Mouse (Mus musculus) kidney, embryonic 16.5 days (tissue): ENCODE results near the gene Tnrc6a. TPM values are rescaled to one million over a fixed set of nuclear protein-coding genes. Genes with fewer than 3 reads are reported as not detected.
A peak's percentile ranks its signal among the peaks of the same experiment; 100 is the strongest.

Experiments used
- ATAC-seq: fragments of 200-750 bp; cut with Nextera tagmentation; 2 replicates; pipeline ENCODE4 v1.8.0; 2017; ENCODE audit warnings: moderate TSS enrichment; ENCODE audit not compliant: low FRiP score, low TSS enrichment
- H3K27ac ChIP-seq: fragments of 300-500 bp; sonication (generic); 2 replicates; pipeline ENCODE4 v1.5.1; 2014; ENCODE audit warnings: low read length
- H3K27me3 ChIP-seq: fragments of 300-500 bp; sonication (generic); 2 replicates; pipeline ENCODE4 v1.6.1; 2014; ENCODE audit warnings: low read length, control low read depth, mixed read lengths; ENCODE audit not compliant: insufficient read depth
- H3K36me3 ChIP-seq: fragments of 300-500 bp; sonication (generic); 2 replicates; pipeline ENCODE4 v1.6.1; 2014; ENCODE audit warnings: low read length, control low read depth, mixed read lengths; ENCODE audit not compliant: insufficient read depth
- H3K4me1 ChIP-seq: fragments of 300-500 bp; sonication (generic); 2 replicates; pipeline ENCODE4 v1.6.1; 2014; ENCODE audit warnings: low read length, control low read depth, mixed read lengths; ENCODE audit not compliant: insufficient read depth
- H3K4me2 ChIP-seq: fragments of 300-500 bp; sonication (generic); replicated peaks from 2 replicates; pipeline ENCODE4 v1.6.1; 2014; ENCODE audit warnings: low read depth, low read length
- H3K4me3 ChIP-seq: fragments of 300-500 bp; sonication (generic); 2 replicates; pipeline ENCODE4 v1.5.1; 2014; ENCODE audit warnings: mild to moderate bottlenecking, low read length
- H3K9ac ChIP-seq: fragments of 300-500 bp; sonication (generic); replicated peaks from 2 replicates; pipeline ENCODE4 v1.6.1; 2014; ENCODE audit warnings: low read length
- H3K9me3 ChIP-seq: fragments of 300-500 bp; sonication (generic); 2 replicates; pipeline ENCODE4 v1.6.1; 2016; ENCODE audit warnings: low read length, control low read depth
- WGBS: fragments of 180-500 bp; shearing (Covaris S2); extraction: QIAGEN DNeasy Blood & Tissue Kit; methylation state at CpG from one replicate; pipeline ENCODE4 v1.1.7; 2014; 5-methylcytosine and 5-hydroxymethylcytosine counted together
- polyA plus RNA-seq: library from polyadenylated mRNA; unstranded; fragments of >200 nt; fragmentation: Nextera tagmentation; extraction: Ambion mirVana; gene quantifications from 2 replicates; pipeline ENCODE4 v1.2.1, GENCODE M21; 2015

Gene Tnrc6a
- polyA plus RNA-seq, 1 experiment from 2014 or later = 34.9 TPM

- WGBS = 0% methylated on average over 32 of the region's 45 CpGs
- peak overlapping the region; percentile 99 for H3K9ac ChIP-seq
- peak overlapping the region; percentile 68 for H3K4me2 ChIP-seq
- ATAC-seq = peak; percentile 84
- peak overlapping the region; percentile 98 for H3K27ac ChIP-seq
- no peaks in the 10 kb centered on the region for H3K27me3 ChIP-seq
- H3K4me1 ChIP-seq = peaks cover 24% of the 10 kb centered on the region
- no peaks in the 10 kb centered on the region for H3K9me3 ChIP-seq
- peaks cover 11% of the 10 kb centered on the region for H3K36me3 ChIP-seq
- peak overlapping the region; percentile 98 for H3K4me3 ChIP-seq
Observed at GRCm38 (mm10) chr7:123124299-123124716, 623 bp downstream of the Tnrc6a start.

GRCm38 (mm10) chr7:123124735-123125181, 1.1 kb downstream of the Tnrc6a start:
- ATAC-seq = no peak
- under 1% methylated on average over 16 of the region's 16 CpGs for WGBS
- peaks cover 11% of the 10 kb centered on the region for H3K36me3 ChIP-seq
- peak overlapping the region; percentile 68 for H3K4me2 ChIP-seq
- H3K9ac ChIP-seq = peak overlapping the region; percentile 99
- H3K27ac ChIP-seq = peak overlapping the region; percentile 6; the same call in 1 of the 2 replicates
- no peaks in the 10 kb centered on the region for H3K27me3 ChIP-seq
- H3K9me3 ChIP-seq = no peaks in the 10 kb centered on the region
- peak overlapping the region; percentile 98 for H3K4me3 ChIP-seq
- H3K4me1 ChIP-seq = peaks cover 26% of the 10 kb centered on the region

GRCm38 (mm10) chr7:123126056-123126455, 2.4 kb downstream of the Tnrc6a start:
- H3K27ac ChIP-seq = no peak overlapping the region
- H3K4me1 ChIP-seq = peaks cover 36% of the 10 kb centered on the region
- peaks cover 15% of the 10 kb centered on the region for H3K36me3 ChIP-seq
- no peak overlapping the region for H3K4me3 ChIP-seq
- no peaks in the 10 kb centered on the region for H3K27me3 ChIP-seq
- WGBS = 42% methylated on average over 4 of the region's 4 CpGs
- H3K9ac ChIP-seq = no peak overlapping the region
- no peak overlapping the region for H3K4me2 ChIP-seq
- no peaks in the 10 kb centered on the region for H3K9me3 ChIP-seq
- ATAC-seq = no peak

GRCm38 (mm10) chr7:123127301-123127700, 3.6 kb downstream of the Tnrc6a start:
- WGBS = 70% methylated on average over 1 of the region's 1 CpGs
- no peak for ATAC-seq

GRCm38 (mm10) chr7:123127981-123128380, 4.3 kb downstream of the Tnrc6a start:
- Histone ChIP-seq H3K27me3 (no peaks in the 10 kb centered on the region), H3K4me2 (no peak overlapping the region), H3K4me1 (peaks cover 40% of the 10 kb centered on the region), H3K9ac (no peak overlapping the region), H3K9me3 (no peaks in the 10 kb centered on the region), H3K4me3 (no peak overlapping the region), H3K27ac (no peak overlapping the region), H3K36me3 (peaks cover 16% of the 10 kb centered on the region)
- WGBS = 19% methylated on average over 1 of the region's 1 CpGs
- no peak for ATAC-seq

More at GRCm38 (mm10) chr7:123127301-123127700, 3.6 kb downstream of the Tnrc6a start:
- Histone ChIP-seq H3K4me1 (peaks cover 38% of the 10 kb centered on the region), H3K9me3 (no peaks in the 10 kb centered on the region), H3K9ac (no peak overlapping the region), H3K27me3 (no peaks in the 10 kb centered on the region), H3K36me3 (peaks cover 16% of the 10 kb centered on the region), H3K4me3 (no peak overlapping the region), H3K27ac (no peak overlapping the region), H3K4me2 (no peak overlapping the region)

- H3K27me3 ChIP-seq = no peaks in the 10 kb centered on the region
- no peak overlapping the region for H3K9ac ChIP-seq
- H3K4me1 ChIP-seq = peaks cover 45% of the 10 kb centered on the region
- no peak overlapping the region for H3K4me3 ChIP-seq
- H3K9me3 ChIP-seq = no peaks in the 10 kb centered on the region
- H3K36me3 ChIP-seq = peaks cover 16% of the 10 kb centered on the region
- ATAC-seq = no peak
- no peak overlapping the region for H3K4me2 ChIP-seq
- no peak overlapping the region for H3K27ac ChIP-seq
- 89% methylated on average over 2 of the region's 2 CpGs for WGBS
Observed at GRCm38 (mm10) chr7:123129061-123129460, 5.4 kb downstream of the Tnrc6a start.

GRCm38 (mm10) chr7:123130198-123130597, 6.5 kb downstream of the Tnrc6a start:
- WGBS = 44% methylated on average over 2 of the region's 2 CpGs

GRCm38 (mm10) chr7:123132401-123132800, 8.7 kb downstream of the Tnrc6a start:
- no peak overlapping the region for H3K4me2 ChIP-seq
- H3K27ac ChIP-seq = no peak overlapping the region
- no peaks in the 10 kb centered on the region for H3K9me3 ChIP-seq
- ATAC-seq = no peak
- no peak overlapping the region for H3K4me3 ChIP-seq
- no peaks in the 10 kb centered on the region for H3K27me3 ChIP-seq
- peaks cover 66% of the 10 kb centered on the region for H3K4me1 ChIP-seq
- WGBS = 79% methylated on average over 2 of the region's 2 CpGs
- H3K36me3 ChIP-seq = peaks cover 15% of the 10 kb centered on the region
- no peak overlapping the region for H3K9ac ChIP-seq

More at GRCm38 (mm10) chr7:123130198-123130597, 6.5 kb downstream of the Tnrc6a start:
- no peaks in the 10 kb centered on the region for H3K27me3 ChIP-seq
- H3K36me3 ChIP-seq = peaks cover 16% of the 10 kb centered on the region
- H3K4me2 ChIP-seq = no peak overlapping the region
- H3K9me3 ChIP-seq = no peaks in the 10 kb centered on the region
- H3K9ac ChIP-seq = no peak overlapping the region
- no peak overlapping the region for H3K4me3 ChIP-seq
- ATAC-seq = no peak
- H3K4me1 ChIP-seq = peaks cover 52% of the 10 kb centered on the region
- H3K27ac ChIP-seq = no peak overlapping the region

- Histone ChIP-seq H3K9me3 (no peaks in the 10 kb centered on the region), H3K4me1 (peaks cover 58% of the 10 kb centered on the region), H3K4me3 (no peak overlapping the region), H3K4me2 (no peak overlapping the region), H3K27me3 (no peaks in the 10 kb centered on the region), H3K9ac (no peak overlapping the region), H3K36me3 (peaks cover 23% of the 10 kb centered on the region), H3K27ac (peak overlapping the region; percentile 6; the same call in 1 of the 2 replicates)
- no peak for ATAC-seq
- WGBS = 17% methylated on average over 2 of the region's 2 CpGs
Observed at GRCm38 (mm10) chr7:123134876-123135275, 11.2 kb downstream of the Tnrc6a start.

- WGBS = 49% methylated on average over 3 of the region's 3 CpGs
- no peak for ATAC-seq
- H3K27me3 ChIP-seq = no peaks in the 10 kb centered on the region
Observed at GRCm38 (mm10) chr7:123135655-123136054, 12.0 kb downstream of the Tnrc6a start.

More at GRCm38 (mm10) chr7:123135655-123136054, 12.0 kb downstream of the Tnrc6a start:
- Histone ChIP-seq H3K4me1 (peaks cover 51% of the 10 kb centered on the region), H3K36me3 (peaks cover 24% of the 10 kb centered on the region; the same call in 1 of the 2 replicates), H3K9ac (no peak overlapping the region), H3K27ac (no peak overlapping the region), H3K4me3 (no peak overlapping the region), H3K9me3 (no peaks in the 10 kb centered on the region), H3K4me2 (no peak overlapping the region)
